Mouse (Mus musculus): ENCODE data around the gene Atrip. TPM values are rescaled to one million over a fixed set of nuclear protein-coding genes. Genes with fewer than 3 reads are reported as not detected.

Atrip gene
- polyA plus RNA-seq, 1 experiment: 13.0 TPM

GRCm38 (mm10) chr9:109068095-109068735 is 5.7 kb downstream of the Atrip start:
- no peaks in the 10 kb centered on the region for H3K4me1 ChIP-seq (ENCODE audit: control insufficient read depth, insufficient read depth, low read length)
- H3K4me3 ChIP-seq (ENCODE audit: insufficient read depth, low read length): no peak overlapping the region
- TF ChIP-seq POLR2A (IDR thresholded peaks at IDR 0.05; ENCODE audit: low read depth, low read length) (no peak), CTCF (IDR thresholded peaks at IDR 0.05; ENCODE audit: borderline replicate concordance, insufficient read depth, low read length) (no peak)
- no peak overlapping the region for H3K27ac ChIP-seq (ENCODE audit: insufficient read depth, low read length)

GRCm38 (mm10) chr9:109060898-109061295 is 13.0 kb downstream of the Atrip start:
- H3K27ac ChIP-seq (ENCODE audit: insufficient read depth, low read length): no peak overlapping the region
- TF ChIP-seq POLR2A (IDR thresholded peaks at IDR 0.05; ENCODE audit: low read depth, low read length): no peak
- no peak overlapping the region for H3K4me3 ChIP-seq (ENCODE audit: insufficient read depth, low read length)
- peaks cover 13% of the 10 kb centered on the region for H3K4me1 ChIP-seq (ENCODE audit: control insufficient read depth, insufficient read depth, low read length)

GRCm38 (mm10) chr9:109060184-109060897 is 13.6 kb downstream of the Atrip start:
- peak overlapping the region; percentile 94 for H3K27ac ChIP-seq (ENCODE audit: insufficient read depth, low read length)

GRCm38 (mm10) chr9:109059136-109059903 is 14.6 kb downstream of the Atrip start, which contains the start of gene Trex1:
Trex1 (minus strand) TSS chr9:109059734.
- TF ChIP-seq CTCF (IDR thresholded peaks at IDR 0.05; ENCODE audit: borderline replicate concordance, insufficient read depth, low read length) (peak; percentile 81), POLR2A (IDR thresholded peaks at IDR 0.05; ENCODE audit: low read depth, low read length) (peak; percentile 100)
- Histone ChIP-seq H3K4me3 (ENCODE audit: insufficient read depth, low read length) (peak within 1 kb of the TSS; percentile 16), H3K4me1 (ENCODE audit: control insufficient read depth, insufficient read depth, low read length) (peaks cover 15% of the 10 kb centered on the region), H3K27ac (ENCODE audit: insufficient read depth, low read length) (peak within 1 kb of the TSS; percentile 94)

More at GRCm38 (mm10) chr9:109060184-109060897, 13.6 kb downstream of the Atrip start:
- Histone ChIP-seq H3K4me3 (ENCODE audit: insufficient read depth, low read length) (no peak overlapping the region), H3K4me1 (ENCODE audit: control insufficient read depth, insufficient read depth, low read length) (peaks cover 15% of the 10 kb centered on the region)
- TF ChIP-seq POLR2A (IDR thresholded peaks at IDR 0.05; ENCODE audit: low read depth, low read length) (no peak), CTCF (IDR thresholded peaks at IDR 0.05; ENCODE audit: borderline replicate concordance, insufficient read depth, low read length) (no peak)

GRCm38 (mm10) chr9:109058006-109058765 is 15.7 kb downstream of the Atrip start:
- TF ChIP-seq CTCF (IDR thresholded peaks at IDR 0.05; ENCODE audit: borderline replicate concordance, insufficient read depth, low read length): no peak
- TF ChIP-seq POLR2A (IDR thresholded peaks at IDR 0.05; ENCODE audit: low read depth, low read length): no peak
- H3K4me3 ChIP-seq (ENCODE audit: insufficient read depth, low read length): no peak overlapping the region
- H3K27ac ChIP-seq (ENCODE audit: insufficient read depth, low read length): 0 out of 2 replicates have a peak overlapping the region, but pooled peaks have one; percentile 94
- H3K4me1 ChIP-seq (ENCODE audit: control insufficient read depth, insufficient read depth, low read length): peaks cover 15% of the 10 kb centered on the region

GRCm38 (mm10) chr9:109057543-109057942 is 16.4 kb downstream of the Atrip start:
- H3K4me3 ChIP-seq (ENCODE audit: insufficient read depth, low read length): no peak overlapping the region
- H3K4me1 ChIP-seq (ENCODE audit: control insufficient read depth, insufficient read depth, low read length): peaks cover 15% of the 10 kb centered on the region
- H3K27ac ChIP-seq (ENCODE audit: insufficient read depth, low read length): no peak overlapping the region
- TF ChIP-seq CTCF (IDR thresholded peaks at IDR 0.05; ENCODE audit: borderline replicate concordance, insufficient read depth, low read length) (no peak), POLR2A (IDR thresholded peaks at IDR 0.05; ENCODE audit: low read depth, low read length) (peak; percentile 4; the same call in 1 of the 2 replicates)

- Histone ChIP-seq H3K4me3 (ENCODE audit: insufficient read depth, low read length) (no peak overlapping the region), H3K4me1 (ENCODE audit: control insufficient read depth, insufficient read depth, low read length) (peaks cover 15% of the 10 kb centered on the region), H3K27ac (ENCODE audit: insufficient read depth, low read length) (no peak overlapping the region)
- no peak for TF ChIP-seq POLR2A (IDR thresholded peaks at IDR 0.05; ENCODE audit: low read depth, low read length)
- TF ChIP-seq CTCF (IDR thresholded peaks at IDR 0.05; ENCODE audit: borderline replicate concordance, insufficient read depth, low read length): no peak
Observed at GRCm38 (mm10) chr9:109056916-109057315, 17.0 kb downstream of the Atrip start.

- TF ChIP-seq CTCF (IDR thresholded peaks at IDR 0.05; ENCODE audit: borderline replicate concordance, insufficient read depth, low read length) (no peak), POLR2A (IDR thresholded peaks at IDR 0.05; ENCODE audit: low read depth, low read length) (no peak)
- no peak overlapping the region for H3K27ac ChIP-seq (ENCODE audit: insufficient read depth, low read length)
- peaks cover 15% of the 10 kb centered on the region for H3K4me1 ChIP-seq (ENCODE audit: control insufficient read depth, insufficient read depth, low read length)
- no peak overlapping the region for H3K4me3 ChIP-seq (ENCODE audit: insufficient read depth, low read length)
Observed at GRCm38 (mm10) chr9:109056081-109056690, 17.7 kb downstream of the Atrip start.

Data from embryonic fibroblast, embryonic 13.5 days (primary cell).